Mouse (Mus musculus) kidney, embryonic 15.5 days (tissue): ENCODE measurements around the gene Nod2. TPM values are rescaled to one million over a fixed set of nuclear protein-coding genes. Genes with fewer than 3 reads are reported as not detected.
A peak's percentile ranks its signal among the peaks of the same experiment; 100 is the strongest.

ENCODE experiments used
- ATAC-seq: fragments of 200-750 bp; cut with Nextera tagmentation; replicated peaks from 2 replicates; pipeline ENCODE4 v1.8.0; 2017; ENCODE audit warnings: moderate TSS enrichment; ENCODE audit not compliant: low FRiP score
- H3K27ac ChIP-seq: fragments of 300-500 bp; sonication (generic); 2 replicates; pipeline ENCODE4 v1.5.1; 2015; ENCODE audit warnings: mild to moderate bottlenecking, inconsistent platforms
- H3K27me3 ChIP-seq: fragments of 300-500 bp; sonication (generic); 2 replicates; pipeline ENCODE4 v1.6.1; 2015; ENCODE audit warnings: inconsistent platforms
- H3K36me3 ChIP-seq: fragments of 300-500 bp; sonication (generic); 2 replicates; pipeline ENCODE4 v1.6.1; 2015; ENCODE audit warnings: inconsistent platforms
- H3K4me1 ChIP-seq: fragments of 300-500 bp; sonication (generic); 2 replicates; pipeline ENCODE4 v1.6.1; 2015; ENCODE audit warnings: inconsistent platforms
- H3K4me2 ChIP-seq: fragments of 300-500 bp; sonication (generic); 2 replicates; pipeline ENCODE4 v1.6.1; 2015; ENCODE audit warnings: moderate library complexity, mild to moderate bottlenecking, inconsistent platforms
- H3K4me3 ChIP-seq: fragments of 300-500 bp; sonication (generic); replicated peaks from 2 replicates; pipeline ENCODE4 v1.5.1; 2015; ENCODE audit warnings: mild to moderate bottlenecking, inconsistent platforms
- H3K9ac ChIP-seq: fragments of 300-500 bp; sonication (generic); 2 replicates; pipeline ENCODE4 v1.6.1; 2015; ENCODE audit warnings: mild to moderate bottlenecking, inconsistent platforms
- H3K9me3 ChIP-seq: fragments of 300-500 bp; sonication (generic); replicated peaks from 2 replicates; pipeline ENCODE4 v1.6.1; 2016; ENCODE audit warnings: inconsistent platforms
- WGBS: fragments of 180-500 bp; shearing (Covaris S2); methylation state at CpG from one replicate; pipeline ENCODE4 v1.1.7; 2015; ENCODE audit warnings: mixed read lengths; 5-methylcytosine and 5-hydroxymethylcytosine counted together
- polyA plus RNA-seq: library from polyadenylated mRNA; unstranded; fragments of >200 nt; fragmentation: Nextera tagmentation; extraction: Ambion mirVana; gene quantifications from 2 replicates; pipeline ENCODE4 v1.2.1, GENCODE M21; 2015

The Nod2 gene
- polyA plus RNA-seq, 1 experiment from 2014 or later, result 0.34 TPM

GRCm38 (mm10) chr8:88620931-88621330 lies 26.2 kb upstream of the Nod2 start:
- no peaks in the 10 kb centered on the region for H3K36me3 ChIP-seq
- ATAC-seq, result no peak
- no peaks in the 10 kb centered on the region for H3K9me3 ChIP-seq
- H3K27me3 ChIP-seq, result peaks cover 22% of the 10 kb centered on the region; the same call in 1 of the 2 replicates
- H3K4me3 ChIP-seq, result no peak overlapping the region
- peaks cover 12% of the 10 kb centered on the region for H3K4me1 ChIP-seq
- H3K27ac ChIP-seq, result no peak overlapping the region
- H3K9ac ChIP-seq, result no peak overlapping the region
- H3K4me2 ChIP-seq, result no peak overlapping the region
- WGBS, result 34% methylated on average over 5 of the region's 5 CpGs

- Histone ChIP-seq H3K4me2 (0 out of 2 replicates have a peak overlapping the region, but pooled peaks have one; percentile 15), H3K27ac (no peak overlapping the region), H3K4me1 (peaks cover 12% of the 10 kb centered on the region), H3K4me3 (no peak overlapping the region), H3K9me3 (no peaks in the 10 kb centered on the region), H3K36me3 (no peaks in the 10 kb centered on the region), H3K27me3 (peaks cover 27% of the 10 kb centered on the region; the same call in 1 of the 2 replicates), H3K9ac (no peak overlapping the region)
- WGBS, result under 1% methylated on average over 8 of the region's 8 CpGs
- no peak for ATAC-seq
Measured at GRCm38 (mm10) chr8:88621408-88621807, 25.7 kb upstream of the Nod2 start.

DNA sequence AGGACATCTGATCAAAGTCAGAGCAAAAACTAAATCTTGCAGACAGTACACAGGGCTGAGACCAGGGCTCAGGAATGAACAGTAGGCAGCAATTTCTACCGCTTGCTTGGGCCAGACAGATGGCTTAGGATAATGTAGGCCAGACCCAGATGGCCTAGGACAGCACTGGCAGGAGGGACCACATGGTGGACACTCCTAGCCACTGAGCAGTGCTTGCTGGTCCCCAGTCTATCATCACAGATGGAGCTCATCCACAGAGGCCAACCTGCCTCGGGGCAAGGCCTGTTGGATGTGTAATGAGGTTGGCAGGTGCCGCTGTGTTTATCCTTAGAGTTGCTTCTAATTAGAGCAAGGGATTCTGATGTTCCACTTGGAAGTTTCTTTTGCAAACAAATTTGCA lies 23.8 kb upstream of the Nod2 start:
- no peak overlapping the region for H3K27ac ChIP-seq
- H3K4me2 ChIP-seq, result no peak overlapping the region
- WGBS, result 75% methylated on average over 3 of the region's 3 CpGs
- H3K36me3 ChIP-seq, result no peaks in the 10 kb centered on the region
- H3K27me3 ChIP-seq, result peaks cover 35% of the 10 kb centered on the region
- no peak overlapping the region for H3K9ac ChIP-seq
- no peak overlapping the region for H3K4me3 ChIP-seq
- H3K4me1 ChIP-seq, result peaks cover 24% of the 10 kb centered on the region
- no peaks in the 10 kb centered on the region for H3K9me3 ChIP-seq
- no peak for ATAC-seq

DNA sequence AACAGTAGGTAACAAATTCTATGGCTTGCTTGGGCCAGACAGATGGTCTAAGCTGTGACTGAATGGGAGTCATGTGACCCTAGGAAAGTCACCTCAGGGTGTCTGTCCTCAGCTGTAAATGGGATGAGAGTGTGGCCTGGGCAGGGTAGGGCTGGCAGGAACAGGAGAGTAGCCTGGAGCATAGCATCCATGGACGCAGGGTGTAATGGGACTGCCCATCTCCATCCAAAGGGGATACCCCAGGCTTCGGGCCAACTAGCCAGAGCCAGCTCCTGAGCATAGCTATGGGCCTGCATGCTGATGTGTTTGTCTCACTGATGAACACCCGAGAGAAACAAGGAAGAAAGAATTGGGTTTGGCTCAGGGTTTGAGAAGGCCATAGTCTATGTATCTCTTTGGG lies 22.8 kb upstream of the Nod2 start:
- Histone ChIP-seq H3K4me3 (no peak overlapping the region), H3K9me3 (no peaks in the 10 kb centered on the region), H3K9ac (no peak overlapping the region), H3K4me1 (peaks cover 20% of the 10 kb centered on the region), H3K36me3 (no peaks in the 10 kb centered on the region), H3K27me3 (peaks cover 42% of the 10 kb centered on the region), H3K4me2 (no peak overlapping the region), H3K27ac (no peak overlapping the region)
- ATAC-seq, result no peak
- 83% methylated on average over 3 of the region's 3 CpGs for WGBS

GRCm38 (mm10) chr8:88626433-88626832 lies 20.7 kb upstream of the Nod2 start:
- H3K4me1 ChIP-seq, result peaks cover 19% of the 10 kb centered on the region
- peaks cover 39% of the 10 kb centered on the region for H3K27me3 ChIP-seq
- no peaks in the 10 kb centered on the region for H3K9me3 ChIP-seq
- no peak for ATAC-seq
- no peak overlapping the region for H3K9ac ChIP-seq
- no peak overlapping the region for H3K4me2 ChIP-seq
- H3K36me3 ChIP-seq, result no peaks in the 10 kb centered on the region
- H3K4me3 ChIP-seq, result no peak overlapping the region; the same call in 1 of the 2 replicates
- H3K27ac ChIP-seq, result no peak overlapping the region
- 72% methylated on average over 3 of the region's 3 CpGs for WGBS

GRCm38 (mm10) chr8:88626940-88627264 lies 20.2 kb upstream of the Nod2 start:
- peak overlapping the region; percentile 52 for H3K4me3 ChIP-seq
- 12% methylated on average over 19 of the region's 19 CpGs for WGBS

GRCm38 (mm10) chr8:88627265-88627991 lies 19.7 kb upstream of the Nod2 start:
- H3K9me3 ChIP-seq, result no peaks in the 10 kb centered on the region
- H3K4me1 ChIP-seq, result peaks cover 19% of the 10 kb centered on the region
- WGBS, result under 1% methylated on average over 105 of the region's 105 CpGs
- H3K27me3 ChIP-seq, result peaks cover 39% of the 10 kb centered on the region
- H3K9ac ChIP-seq, result peak overlapping the region; percentile 57
- H3K36me3 ChIP-seq, result no peaks in the 10 kb centered on the region
- peak overlapping the region; percentile 80 for H3K4me2 ChIP-seq
- H3K27ac ChIP-seq, result peak overlapping the region; percentile 23
- ATAC-seq, result peak; percentile 70
- peak overlapping the region; percentile 52 for H3K4me3 ChIP-seq

More at GRCm38 (mm10) chr8:88626940-88627264, 20.2 kb upstream of the Nod2 start:
- Histone ChIP-seq H3K36me3 (no peaks in the 10 kb centered on the region), H3K27me3 (peaks cover 39% of the 10 kb centered on the region), H3K9ac (peak overlapping the region; percentile 57), H3K27ac (no peak overlapping the region), H3K4me2 (peak overlapping the region; percentile 80), H3K4me1 (peaks cover 19% of the 10 kb centered on the region), H3K9me3 (no peaks in the 10 kb centered on the region)
- ATAC-seq, result no peak; the same call in 1 of the 2 replicates

DNA sequence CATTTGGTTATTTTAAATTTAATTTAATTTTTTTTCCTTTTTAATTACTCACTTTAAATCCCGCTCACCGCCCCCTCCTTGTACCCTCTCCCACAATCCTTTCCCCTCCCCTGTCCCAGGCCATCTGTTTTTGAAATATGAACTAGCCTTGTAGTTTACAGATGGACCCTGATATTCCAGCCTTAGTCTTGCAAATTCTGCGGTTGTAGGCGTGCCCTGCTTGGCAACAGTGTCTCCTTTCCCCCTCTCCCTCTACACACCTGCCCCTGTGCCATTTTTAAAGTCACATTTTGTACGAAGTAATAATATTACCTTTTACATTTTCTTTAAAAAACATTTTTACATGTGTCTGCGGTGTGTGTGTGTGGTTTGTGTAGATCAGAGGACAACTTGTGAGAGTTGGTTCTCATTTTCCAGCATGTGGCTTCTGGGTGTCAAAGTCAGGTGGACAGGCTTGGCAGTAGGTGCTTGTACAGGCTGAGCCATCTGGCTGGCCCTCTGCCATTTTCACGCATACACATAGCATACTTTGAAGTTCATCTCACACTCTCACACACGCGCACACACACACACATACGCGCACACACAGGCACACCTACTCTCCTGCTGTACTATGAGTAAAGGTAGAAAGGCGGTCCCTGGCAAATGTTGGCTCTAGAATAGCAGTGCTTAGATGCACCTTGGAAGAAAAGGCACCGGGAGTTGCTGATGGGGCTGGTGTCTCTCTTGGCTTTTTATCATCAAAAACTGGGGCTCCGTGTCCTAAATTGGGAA lies 18.9 kb upstream of the Nod2 start:
- 0 out of 2 replicates have a peak, but pooled peaks have one; percentile 2 for ATAC-seq
- WGBS, result 64% methylated on average over 14 of the region's 14 CpGs
- H3K4me3 ChIP-seq, result peak overlapping the region; percentile 52
- no peaks in the 10 kb centered on the region for H3K36me3 ChIP-seq
- no peak overlapping the region; the same call in 1 of the 2 replicates for H3K27ac ChIP-seq
- peaks cover 19% of the 10 kb centered on the region for H3K4me1 ChIP-seq
- H3K27me3 ChIP-seq, result peaks cover 35% of the 10 kb centered on the region
- H3K9me3 ChIP-seq, result no peaks in the 10 kb centered on the region
- H3K9ac ChIP-seq, result peak overlapping the region; percentile 57; the same call in 1 of the 2 replicates
- peak overlapping the region; percentile 80 for H3K4me2 ChIP-seq

DNA sequence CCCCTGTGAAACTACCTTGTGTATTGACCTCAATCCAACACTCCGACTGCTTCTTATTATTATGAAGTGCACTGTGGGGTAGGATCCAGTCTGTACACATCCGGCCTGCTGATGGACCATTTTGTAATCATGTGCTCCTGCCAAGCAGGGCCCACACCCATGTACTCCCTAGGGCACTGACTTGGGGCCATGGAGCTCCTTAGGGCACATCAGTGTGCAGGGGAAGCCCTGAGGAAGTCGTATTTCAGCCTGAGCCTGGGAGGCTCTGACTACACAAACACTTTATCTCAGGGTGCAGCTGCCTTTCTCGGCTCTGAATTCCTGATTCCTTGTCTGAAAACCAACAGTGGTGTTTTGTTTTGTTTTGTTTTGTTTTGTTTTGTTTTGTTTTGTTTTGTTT lies 16.9 kb upstream of the Nod2 start:
- no peak for ATAC-seq
- 44% methylated on average over 4 of the region's 4 CpGs for WGBS

GRCm38 (mm10) chr8:88631081-88631480 lies 16.0 kb upstream of the Nod2 start:
- no peaks in the 10 kb centered on the region for H3K36me3 ChIP-seq
- no peak for ATAC-seq
- no peak overlapping the region for H3K9ac ChIP-seq
- peaks cover 19% of the 10 kb centered on the region for H3K4me1 ChIP-seq
- H3K27ac ChIP-seq, result no peak overlapping the region
- H3K9me3 ChIP-seq, result no peaks in the 10 kb centered on the region
- H3K27me3 ChIP-seq, result peaks cover 19% of the 10 kb centered on the region
- no peak overlapping the region for H3K4me2 ChIP-seq
- no peak overlapping the region for H3K4me3 ChIP-seq

More for the DNA sequence above, 16.9 kb upstream of the Nod2 start:
- peaks cover 19% of the 10 kb centered on the region for H3K4me1 ChIP-seq
- H3K4me3 ChIP-seq, result no peak overlapping the region
- no peak overlapping the region for H3K9ac ChIP-seq
- no peaks in the 10 kb centered on the region for H3K36me3 ChIP-seq
- peaks cover 26% of the 10 kb centered on the region for H3K27me3 ChIP-seq
- no peaks in the 10 kb centered on the region for H3K9me3 ChIP-seq
- H3K27ac ChIP-seq, result no peak overlapping the region
- H3K4me2 ChIP-seq, result no peak overlapping the region

GRCm38 (mm10) chr8:88633343-88633765 lies 13.8 kb upstream of the Nod2 start:
- Histone ChIP-seq H3K9ac (no peak overlapping the region), H3K9me3 (no peaks in the 10 kb centered on the region), H3K4me2 (no peak overlapping the region), H3K36me3 (no peaks in the 10 kb centered on the region), H3K4me3 (no peak overlapping the region), H3K4me1 (peaks cover 6% of the 10 kb centered on the region; the same call in 1 of the 2 replicates), H3K27ac (peak overlapping the region; percentile 66), H3K27me3 (peaks cover 7% of the 10 kb centered on the region; the same call in 1 of the 2 replicates)
- no peak for ATAC-seq
- 76% methylated on average over 7 of the region's 7 CpGs for WGBS
